20 mouse cellular contexts compared by ENCODE assay signal in the genomic region with DNA sequence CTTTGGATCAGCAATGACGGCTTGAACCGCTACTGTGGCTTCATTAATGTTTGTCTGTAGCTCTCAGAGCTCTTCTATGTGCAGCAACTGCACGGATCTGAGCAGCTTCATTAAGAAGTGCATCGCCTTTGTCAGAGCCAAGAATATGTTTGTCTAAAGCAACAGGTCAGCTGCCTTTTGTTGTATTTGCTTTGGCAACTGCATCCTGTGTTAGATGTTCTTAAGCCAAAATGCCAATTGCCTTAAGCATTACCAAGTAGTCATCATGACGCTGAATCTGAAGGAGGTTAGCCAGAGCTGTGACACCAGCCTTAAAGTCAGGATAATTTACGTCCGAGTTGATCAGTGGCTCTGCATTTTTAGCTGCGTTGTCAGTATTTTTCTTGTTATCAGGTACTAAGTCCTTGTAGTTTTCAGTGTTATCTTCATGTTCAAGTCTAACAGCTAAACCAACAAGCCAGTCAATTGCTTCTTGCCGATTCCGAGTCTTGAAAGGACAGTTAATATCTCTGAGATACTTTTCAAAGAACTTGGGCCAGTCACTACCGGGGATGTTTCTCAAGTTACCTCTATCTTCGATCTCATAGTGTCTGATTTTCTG. TPM values are rescaled to one million over a fixed set of nuclear protein-coding genes. Genes with fewer than 3 reads are reported as not detected.
DNase-seq lines count a peak whose midpoint lies in the region; ATAC-seq and TF ChIP-seq lines count a peak whose summit lies in the region.
"Had no signal": no experiment of that assay in that cellular context is flagged by ENCODE, and none has a peak within 500 bp of the region (broad histone marks: within the 10 kb centered on the region; RNA-seq: fewer than 3 reads in every experiment).

No protein-coding gene starts in this region.

- no peaks in the 10 kb centered on the region for H3K9me3 ChIP-seq in intestine, postnatal 0 days (ENCODE audit: control insufficient read depth)
- no peaks in the 10 kb centered on the region for H3K9me3 ChIP-seq in intestine, embryonic 15.5 days
- no peaks in the 10 kb centered on the region for H3K9me3 ChIP-seq in liver, embryonic 11.5 days (ENCODE audit: control insufficient read depth, low read length)
- H3K9me3 ChIP-seq: forebrain, embryonic 10.5 days; heart, embryonic 12.5 days; hindbrain, embryonic 13.5 days; limb, embryonic 13.5 days had no signal

- 0 out of 2 replicates have a peak, but pooled peaks have one; percentile 20 for ATAC-seq in intestine, postnatal 0 days
- no peak for ATAC-seq in intestine, embryonic 15.5 days
- peak; percentile 69 for ATAC-seq in liver, embryonic 11.5 days (replicated peaks; ENCODE audit: low FRiP score)
- ATAC-seq in megakaryocyte progenitor cell, adult 5-6 weeks (replicated peaks; ENCODE audit: poor library complexity): peak; percentile 73
- ATAC-seq in monocyte, adult 5-6 weeks (replicated peaks; ENCODE audit: insufficient number of reproducible peaks, low FRiP score, low TSS enrichment, poor library complexity, severe bottlenecking): no peak
- ATAC-seq: forebrain, postnatal 0 days; lung, postnatal 0 days; midbrain, embryonic 16.5 days had no signal

- H3K36me3 ChIP-seq in intestine, postnatal 0 days (ENCODE audit: control insufficient read depth, insufficient read depth): peaks cover 23% of the 10 kb centered on the region
- H3K36me3 ChIP-seq in intestine, embryonic 15.5 days: no peaks in the 10 kb centered on the region
- peaks cover 7% of the 10 kb centered on the region; the same call in 1 of the 2 replicates for H3K36me3 ChIP-seq in liver, embryonic 11.5 days (ENCODE audit: control insufficient read depth, insufficient read depth, low read length)
- H3K36me3 ChIP-seq: hindbrain, embryonic 13.5 days had no signal

- TF ChIP-seq CTCF in intestine, postnatal 0 days (IDR thresholded peaks at IDR 0.05; ENCODE audit: low read depth): no peak
- no peak for TF ChIP-seq CTCF in bone marrow, adult 2 months (IDR thresholded peaks at IDR 0.05; ENCODE audit: control insufficient read depth, insufficient read depth, low read length)

- H3K4me3 ChIP-seq in intestine, postnatal 0 days (ENCODE audit: low read depth, low read length): no peak overlapping the region
- no peak overlapping the region for H3K4me3 ChIP-seq in intestine, embryonic 15.5 days (replicated peaks)
- no peak overlapping the region for H3K4me3 ChIP-seq in bone marrow, adult 2 months (replicated peaks; ENCODE audit: control insufficient read depth, low read depth, low read length)
- H3K4me3 ChIP-seq in liver, embryonic 11.5 days (ENCODE audit: low read depth, low read length): no peak overlapping the region
- H3K4me3 ChIP-seq: forebrain, embryonic 10.5 days; heart, embryonic 12.5 days; hindbrain, embryonic 13.5 days; limb, embryonic 13.5 days had no signal

- WGBS in intestine, postnatal 0 days: 71% methylated on average over 12 of the region's 12 CpGs
- WGBS in intestine, embryonic 15.5 days: 81% methylated on average over 12 of the region's 12 CpGs
- 65% methylated on average over 12 of the region's 12 CpGs for WGBS in bone marrow, adult 2 months
- 60% methylated on average over 12 of the region's 12 CpGs for WGBS in liver, embryonic 11.5 days

- H3K4me2 ChIP-seq in intestine, postnatal 0 days (replicated peaks; ENCODE audit: low read depth): no peak overlapping the region
- no peak overlapping the region for H3K4me2 ChIP-seq in intestine, embryonic 15.5 days (replicated peaks)
- H3K4me2 ChIP-seq in liver, embryonic 11.5 days: peak overlapping the region; percentile 44
- H3K4me2 ChIP-seq: heart, embryonic 12.5 days; hindbrain, embryonic 13.5 days; limb, embryonic 13.5 days had no signal

- H3K27me3 ChIP-seq in intestine, postnatal 0 days (replicated peaks; ENCODE audit: control insufficient read depth, insufficient read depth, low read length): no peaks in the 10 kb centered on the region
- no peaks in the 10 kb centered on the region for H3K27me3 ChIP-seq in intestine, embryonic 15.5 days (replicated peaks)
- H3K27me3 ChIP-seq in liver, embryonic 11.5 days (replicated peaks; ENCODE audit: control insufficient read depth, insufficient read depth, low read length): no peaks in the 10 kb centered on the region
- H3K27me3 ChIP-seq: heart, embryonic 12.5 days; hindbrain, embryonic 13.5 days; limb, embryonic 13.5 days had no signal

- H3K9ac ChIP-seq in intestine, postnatal 0 days (ENCODE audit: low read depth, low read length): no peak overlapping the region
- no peak overlapping the region for H3K9ac ChIP-seq in intestine, embryonic 15.5 days
- H3K9ac ChIP-seq in liver, embryonic 11.5 days (ENCODE audit: low read depth, low read length): 0 out of 2 replicates have a peak overlapping the region, but pooled peaks have one; percentile 26
- H3K9ac ChIP-seq: forebrain, postnatal 0 days; heart, embryonic 12.5 days; hindbrain, embryonic 13.5 days; limb, embryonic 13.5 days had no signal

- no peak for TF ChIP-seq POLR2A in bone marrow, adult 2 months (IDR thresholded peaks at IDR 0.05; ENCODE audit: borderline replicate concordance, control insufficient read depth, low read depth, low read length)

- no peak for DNase-seq in liver, embryonic 11.5 days (ENCODE audit: low spot score)
- DNase-seq in frontal cortex, postnatal 36 days (ENCODE audit: low spot score in 2 of 2): no peak
- no peak for DNase-seq in right cerebral cortex, adult 2 months (ENCODE audit: low spot score in 2 of 2)
- DNase-seq: adrenal gland, postnatal 10 days; cerebellum, adult 11-12 months; cerebellum, postnatal 14 days; embryo, embryonic 11 days; forebrain, postnatal 0 days; heart, postnatal 14 days had no signal

- no peak overlapping the region for H3K27ac ChIP-seq in intestine, postnatal 0 days (ENCODE audit: low read depth, low read length)
- no peak overlapping the region for H3K27ac ChIP-seq in intestine, embryonic 15.5 days
- peak overlapping the region; percentile 3; the same call in 1 of the 2 replicates for H3K27ac ChIP-seq in bone marrow, adult 2 months (ENCODE audit: control insufficient read depth, insufficient read depth, low read depth, low read length, poor library complexity)
- peak overlapping the region; percentile 67 for H3K27ac ChIP-seq in liver, embryonic 11.5 days (ENCODE audit: low read depth, low read length)
- H3K27ac ChIP-seq: forebrain, embryonic 10.5 days; hindbrain, embryonic 13.5 days; limb, embryonic 13.5 days had no signal

- H3K4me1 ChIP-seq in intestine, postnatal 0 days (replicated peaks; ENCODE audit: control insufficient read depth, insufficient read depth, low read length): no peaks in the 10 kb centered on the region
- H3K4me1 ChIP-seq in intestine, embryonic 15.5 days (replicated peaks): no peaks in the 10 kb centered on the region
- no peaks in the 10 kb centered on the region; the same call in 1 of the 2 replicates for H3K4me1 ChIP-seq in bone marrow, adult 2 months (ENCODE audit: control insufficient read depth, insufficient read depth, low read length)
- peaks cover 7% of the 10 kb centered on the region for H3K4me1 ChIP-seq in liver, embryonic 11.5 days (replicated peaks; ENCODE audit: control insufficient read depth, insufficient read depth, low read length)
- H3K4me1 ChIP-seq: forebrain, embryonic 10.5 days; hindbrain, embryonic 13.5 days; limb, embryonic 13.5 days had no signal

RNA-seq across cellular contexts. Expression of gene Hmgb2, which starts 8.6 kb away (rescaled TPM):
- polyA plus RNA-seq in intestine, postnatal 0 days (2015; fragmentation: Nextera tagmentation; extraction: Ambion mirVana): 197 and 201 TPM in 2 replicates
- polyA plus RNA-seq in intestine, embryonic 15.5 days (2015; fragmentation: Nextera tagmentation; extraction: Ambion mirVana): 281 and 387 TPM in 2 replicates
- polyA plus RNA-seq in bone marrow, adult 2 months (2011; ENCODE audit: insufficient read depth, insufficient read length, low replicate concordance, missing spikeins): 328 and 348 TPM in 2 replicates
- 539 and 542 TPM in 2 replicates for polyA plus RNA-seq in liver, embryonic 11.5 days (2014; fragmentation: Nextera tagmentation; extraction: Ambion mirVana)
- total RNA-seq in megakaryocyte progenitor cell, adult 5-6 weeks (2015): 432 and 457 TPM in 2 replicates
- total RNA-seq in megakaryocyte progenitor cell, adult 5-6 weeks (2017): 491 and 530 TPM in 2 replicates
- 134 to 175 TPM (median 154 TPM) in 3 replicates for total RNA-seq in monocyte, adult 5-6 weeks (2017)

RNA-seq across cellular contexts. Expression of gene Sap30, which starts 32.6 kb away (rescaled TPM):
- 17.1 and 19.9 TPM in 2 replicates for polyA plus RNA-seq in intestine, postnatal 0 days (2015; fragmentation: Nextera tagmentation; extraction: Ambion mirVana)
- polyA plus RNA-seq in intestine, embryonic 15.5 days (2015; fragmentation: Nextera tagmentation; extraction: Ambion mirVana): 29.2 and 37.7 TPM in 2 replicates
- polyA plus RNA-seq in bone marrow, adult 2 months (2011; ENCODE audit: insufficient read depth, insufficient read length, low replicate concordance, missing spikeins): 11.7 and 26.8 TPM in 2 replicates
- polyA plus RNA-seq in liver, embryonic 11.5 days (2014; fragmentation: Nextera tagmentation; extraction: Ambion mirVana): 42.9 and 45.7 TPM in 2 replicates
- total RNA-seq in megakaryocyte progenitor cell, adult 5-6 weeks (2015): 56.9 and 60.7 TPM in 2 replicates
- total RNA-seq in megakaryocyte progenitor cell, adult 5-6 weeks (2017): 73.0 and 90.5 TPM in 2 replicates
- total RNA-seq in monocyte, adult 5-6 weeks (2017): 66.6 to 145 TPM (median 139 TPM) in 3 replicates

Comparison
In these comparisons a context has a peak if more than half of its experiments do, and no peak if none do; other contexts are left out.
1. ATAC-seq: peak in intestine, postnatal 0 days (single experiment), liver, embryonic 11.5 days (single experiment) and megakaryocyte progenitor cell, adult 5-6 weeks (single experiment); none in intestine, embryonic 15.5 days (single experiment) and monocyte, adult 5-6 weeks (single experiment).
2. H3K27ac ChIP-seq: peak in bone marrow, adult 2 months (single experiment) and liver, embryonic 11.5 days (single experiment); none in intestine, postnatal 0 days (single experiment) and intestine, embryonic 15.5 days (single experiment).